Mouse (Mus musculus) Patski (cell line): ENCODE results near the gene Nrbp1. TPM values are rescaled to one million over a fixed set of nuclear protein-coding genes. Genes with fewer than 3 reads are reported as not detected.
A peak's percentile ranks its signal among the peaks of the same experiment; 100 is the strongest.

ENCODE experiments used
- ATAC-seq: fragments of 100-300 bp; one replicate; pipeline ENCODE4 v1.8.0; 2021
- CTCF ChIA-PET: fragments of 350-600 bp; sonication (Branson Sonifier 250); formaldehyde crosslinking; loops from one replicate; lab custom pipeline; 2022; ENCODE audit warnings: inconsistent platforms; lab: Charles Lee
- POLR2A ChIA-PET: fragments of 350-600 bp; sonication (Branson Sonifier 250); formaldehyde crosslinking; loops from one replicate; lab custom pipeline; 2022; ENCODE audit warnings: antibody characterized with exemption, inconsistent platforms; lab: Charles Lee
- DNase-seq: peaks from one replicate; pipeline ENCODE4 v3.0.0-alpha.2; 2011; ENCODE audit warnings: low read depth, low spot score
- H3K27me3 ChIP-seq: fragments of 371-371 bp; one replicate; pipeline ENCODE4 v1.5.1; 2021
- CTCF ChIP-seq: fragments of 100-300 bp; IDR thresholded peaks from one replicate; pipeline ENCODE4 v1.5.1; 2021
- in situ Hi-C: fragments of 300-500 bp; cut with MboI; formaldehyde crosslinking; loops from 3 replicates; pipeline ENCODE4 v1.11.1; 2018; ENCODE audit warnings: low pct_unique_long_range_greater_than_20kb, mixed read lengths
- polyA plus RNA-seq: library from polyadenylated mRNA; unstranded; gene quantifications from one replicate; pipeline ENCODE4 v1.2.3, GENCODE M21; 2021

The Nrbp1 gene
- polyA plus RNA-seq, 1 experiment from 2014 or later, result 133 TPM

DNA sequence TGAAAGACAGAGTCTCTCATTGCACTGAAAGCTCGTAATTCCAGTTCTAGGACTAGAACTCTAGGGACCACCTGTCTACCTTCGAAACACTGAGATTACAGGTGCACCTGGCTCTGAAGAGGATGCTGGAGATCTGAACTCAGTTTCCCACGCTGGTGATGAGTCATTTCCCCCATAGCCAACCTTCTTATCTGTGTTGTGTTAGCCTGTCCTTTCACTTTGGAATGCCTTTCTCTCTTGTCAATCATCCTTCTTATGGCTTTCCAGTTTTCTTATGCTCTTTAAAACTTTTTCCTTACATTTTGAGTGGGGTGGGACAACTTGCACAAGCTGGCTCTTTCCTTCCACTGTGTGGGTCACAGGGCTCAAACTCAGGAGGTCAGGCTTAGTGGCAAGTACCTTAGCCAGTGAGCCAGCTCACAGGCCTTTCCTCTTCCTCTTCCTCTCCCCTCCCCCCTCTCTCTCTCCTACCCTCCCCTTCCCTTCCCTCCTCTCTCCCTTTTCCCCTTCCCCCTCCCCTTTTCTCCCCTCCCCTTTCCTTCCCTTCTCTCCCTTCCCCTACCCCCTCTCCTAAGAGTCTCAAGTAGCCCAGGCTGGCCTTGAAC, 49.1 kb downstream of the Nrbp1 start:
- H3K27me3 ChIP-seq, result no peaks in the 10 kb centered on the region
- in situ Hi-C loops, result no loop called here
- ATAC-seq (no peak), DNase-seq (no peak)
- POLR2A ChIA-PET, result interaction anchor here (0.8 to 1.6 kb wide), 3 partner anchors 15 to 97 kb away, joined by 3 to 4 read pairs (median 4); partner anchors contain the start of genes Eif2b4 and Snx17
- TF ChIP-seq CTCF, result no peak
- CTCF ChIA-PET, result interaction anchor here (1.0 to 2.0 kb wide), 4 partner anchors 16 to 39 kb away, joined by 3 to 8 read pairs (median 4); no protein-coding TSS in a partner anchor

DNA sequence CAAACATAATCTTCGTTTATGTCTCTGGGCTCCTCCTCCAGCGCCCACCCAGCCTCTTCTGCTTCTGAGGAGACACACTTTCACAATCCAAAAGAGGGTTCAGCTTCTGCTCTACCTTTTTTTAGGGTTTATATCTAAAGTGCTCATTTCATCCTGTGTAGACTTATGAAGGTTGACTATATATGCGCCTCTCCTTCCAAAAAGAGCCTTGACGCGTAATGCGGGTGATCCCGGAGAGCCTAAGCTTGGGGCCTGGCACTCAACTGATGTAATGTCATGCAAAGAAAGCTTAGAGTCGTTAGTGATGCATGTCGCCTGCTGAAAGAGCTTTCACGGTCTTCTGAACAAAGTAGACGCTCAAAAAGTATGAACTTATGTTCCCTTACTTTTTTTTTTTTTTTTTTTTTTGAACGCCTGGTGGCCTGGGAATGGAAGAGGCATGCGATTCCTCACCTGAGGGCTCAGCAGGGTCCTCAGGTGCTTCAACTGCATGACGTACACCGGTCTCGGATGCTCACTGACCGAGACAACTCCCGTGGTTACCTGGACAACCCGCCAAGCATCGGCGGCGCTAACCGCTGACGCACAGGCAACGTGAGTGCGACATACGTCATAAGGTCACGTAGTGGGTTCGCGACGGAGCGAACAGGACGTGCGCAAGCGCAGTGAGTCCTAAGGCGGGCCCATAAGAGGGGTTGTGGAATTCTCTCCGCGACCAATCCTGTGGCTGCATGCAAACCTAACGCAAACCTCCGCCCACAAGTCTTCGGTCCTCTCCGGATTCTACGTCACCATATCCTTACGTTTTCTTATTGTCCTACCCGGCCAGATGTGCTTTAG, 50.1 kb downstream of the Nrbp1 start, which contains the start of gene Ift172:
TSS of gene Ift172 (minus strand) at position 596 of the 840 bp plus-strand sequence.
- in situ Hi-C loops, result no loop called here
- ChIA-PET CTCF (interaction anchor here (1.0 to 1.8 kb wide), 3 partner anchors 17 to 24 kb away, joined by 3 to 4 read pairs (median 3); no protein-coding TSS in a partner anchor), POLR2A (interaction anchor here (0.7 to 1.4 kb wide), 4 partner anchors 16 to 98 kb away, joined by 3 to 4 read pairs (median 4); partner anchors contain the start of genes Eif2b4 and Snx17)
- TF ChIP-seq CTCF, result no peak
- ATAC-seq (peak; percentile 77), DNase-seq (peak; percentile 98)
- H3K27me3 ChIP-seq, result no peaks in the 10 kb centered on the region

GRCm38 (mm10) chr5:31291361-31291688, 50.7 kb downstream of the Nrbp1 start:
- no peak for TF ChIP-seq CTCF
- ATAC-seq (peak; percentile 11), DNase-seq (no peak)
- H3K27me3 ChIP-seq, result no peaks in the 10 kb centered on the region
- POLR2A ChIA-PET, result interaction anchor here (0.9 kb wide), 1 partner anchor 26 kb away, joined by 3 read pairs; no protein-coding TSS in a partner anchor
- CTCF ChIA-PET, result interaction anchor here (0.6 to 0.9 kb wide), 2 partner anchors 37 to 44 kb away, joined by 4 read pairs; no protein-coding TSS in a partner anchor
- in situ Hi-C loops, result no loop called here

DNA sequence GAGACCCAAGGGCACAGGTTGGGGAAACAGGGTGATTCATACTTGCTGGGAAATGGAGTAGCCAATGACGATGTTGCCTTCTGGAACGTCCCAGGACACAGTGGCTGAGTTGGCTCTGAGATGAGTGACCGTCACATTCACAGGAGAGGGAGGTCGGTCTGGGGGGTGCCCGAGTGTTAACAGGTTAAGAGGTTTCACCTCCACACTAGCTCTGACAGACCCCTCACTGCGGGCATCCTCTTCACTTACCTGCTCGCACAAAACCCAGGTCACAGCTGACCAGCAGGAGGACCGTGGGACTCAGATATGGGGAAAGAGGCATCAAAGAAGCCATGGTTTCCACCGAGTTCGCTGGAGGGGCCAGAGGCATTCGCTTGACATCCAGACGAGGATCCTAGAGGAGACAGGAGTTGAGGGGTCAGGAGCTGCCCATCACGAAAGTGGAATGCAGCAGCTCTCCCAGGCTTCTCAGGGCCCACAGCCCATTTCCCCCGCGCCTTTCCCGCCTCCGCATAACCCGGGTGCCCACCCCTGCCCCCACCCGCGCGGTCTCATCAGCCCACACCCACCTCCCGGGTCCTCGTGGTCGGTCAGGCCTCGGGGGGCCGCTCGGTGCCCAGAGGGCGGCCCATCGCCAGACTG, 54.4 kb downstream of the Nrbp1 start:
- no peak for DNase-seq
- CTCF ChIA-PET, result interaction anchor here (0.7 kb wide), 1 partner anchor 33 kb away, joined by 3 read pairs; no protein-coding TSS in a partner anchor
- ATAC-seq, result peak; percentile 3
- POLR2A ChIA-PET, result interaction anchor here (0.9 kb wide), 1 partner anchor 94 kb away, joined by 3 read pairs; no protein-coding TSS in a partner anchor
- TF ChIP-seq CTCF, result no peak
- no peaks in the 10 kb centered on the region for H3K27me3 ChIP-seq
- in situ Hi-C loops, result no loop called here

DNA sequence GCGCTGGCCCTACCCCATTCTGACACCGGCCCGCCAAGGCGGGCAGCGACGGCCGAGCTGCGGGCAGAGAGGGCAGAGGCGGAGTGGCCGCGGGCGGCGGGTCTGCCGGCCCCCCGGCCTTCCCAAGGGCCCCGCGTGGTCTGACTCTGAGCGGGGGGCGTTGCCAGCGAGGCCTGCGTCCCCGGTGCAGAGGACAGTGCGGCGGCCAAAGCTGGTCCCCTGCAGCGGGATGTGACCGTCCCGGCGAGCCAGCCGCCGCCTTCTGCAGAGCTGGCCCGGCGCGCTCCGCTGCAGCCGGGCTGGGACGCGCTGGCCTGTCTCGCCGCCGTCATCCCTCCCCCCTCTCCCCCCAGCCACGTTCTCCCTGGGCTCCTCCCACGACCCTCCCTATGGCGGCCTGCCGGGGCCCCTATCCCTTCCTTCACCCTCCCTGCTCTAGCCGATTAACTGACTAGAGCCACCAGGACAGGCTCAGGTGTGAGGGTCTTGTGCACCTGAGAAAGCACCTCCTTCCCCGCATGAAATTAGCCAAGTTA, 55.0 kb downstream of the Nrbp1 start, which contains the start of gene Fndc4:
TSS of gene Fndc4 (minus strand) at position 475 of the 536 bp plus-strand sequence.
- peak; percentile 14 for ATAC-seq
- DNase-seq, result no peak
- H3K27me3 ChIP-seq, result no peaks in the 10 kb centered on the region
- in situ Hi-C loops, result no loop called here
- ChIA-PET POLR2A (interaction anchor here (0.9 kb wide), 1 partner anchor 95 kb away, joined by 3 read pairs; no protein-coding TSS in a partner anchor), CTCF (interaction anchor here (0.7 kb wide), 1 partner anchor 32 kb away, joined by 3 read pairs; no protein-coding TSS in a partner anchor)
- no peak for TF ChIP-seq CTCF

DNA sequence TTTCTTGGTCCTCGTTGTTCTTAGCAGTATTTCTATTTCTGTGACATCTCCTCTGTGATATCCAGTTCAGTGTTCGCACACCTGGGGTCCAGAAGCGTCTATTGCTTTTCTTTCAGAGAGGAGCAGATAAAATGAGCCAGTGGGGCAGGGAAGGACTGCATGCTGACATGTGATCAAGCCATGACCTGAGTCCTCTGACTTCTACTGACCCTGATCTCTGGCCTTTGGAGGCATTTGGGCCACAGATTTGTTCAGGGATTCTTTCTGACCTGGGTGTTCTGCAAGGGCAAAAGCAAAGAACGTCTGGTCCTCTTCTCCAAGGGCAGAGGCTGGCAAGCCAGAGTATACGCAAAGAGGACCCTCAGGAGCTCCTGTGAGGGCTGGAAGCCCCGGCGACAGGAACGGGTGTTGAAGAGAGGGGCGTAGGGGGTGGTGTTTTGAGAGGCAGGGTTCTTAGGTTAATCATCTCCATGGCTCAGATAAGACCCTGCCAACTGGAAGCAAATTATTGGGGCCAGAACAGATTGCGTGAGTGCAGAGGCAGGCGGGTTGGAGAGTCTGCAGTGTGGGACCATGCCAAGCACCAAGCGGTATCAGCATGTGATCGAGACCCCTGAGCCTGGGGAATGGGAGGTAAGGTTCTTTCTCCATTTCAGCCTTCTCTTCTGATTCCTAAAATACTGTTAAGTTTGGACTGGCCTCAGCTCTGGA, 56.5 kb downstream of the Nrbp1 start, which contains the start of gene Gckr:
TSS of gene Gckr (plus strand) at position 397 of the 711 bp plus-strand sequence.
- in situ Hi-C loops, result no loop called here
- no peak for TF ChIP-seq CTCF
- POLR2A ChIA-PET, result no interaction called here
- ATAC-seq, result no peak
- CTCF ChIA-PET, result interaction anchor here (1.8 kb wide), 1 partner anchor 31 kb away, joined by 7 read pairs; no protein-coding TSS in a partner anchor
- no peak for DNase-seq
- no peaks in the 10 kb centered on the region for H3K27me3 ChIP-seq

DNA sequence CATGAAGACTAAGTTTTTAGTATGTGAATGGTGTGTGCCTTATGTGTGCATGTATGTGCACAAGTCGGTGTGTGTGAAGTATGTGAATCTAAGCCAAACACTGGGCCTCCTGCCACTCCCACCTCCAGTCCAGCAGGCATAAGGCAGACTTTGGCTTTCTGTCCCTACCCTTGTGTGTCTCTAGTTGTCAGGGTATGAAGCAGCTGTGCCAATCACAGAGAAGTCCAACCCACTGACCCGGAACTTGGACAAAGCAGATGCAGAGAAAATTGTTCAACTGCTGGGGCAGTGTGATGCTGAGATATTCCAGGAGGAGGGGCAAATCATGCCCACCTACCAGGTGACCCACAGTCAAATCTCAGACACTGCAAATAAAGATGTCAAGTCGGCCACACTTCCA, 57.3 kb downstream of the Nrbp1 start:
- POLR2A ChIA-PET, result no interaction called here
- in situ Hi-C loops, result no loop called here
- no peaks in the 10 kb centered on the region for H3K27me3 ChIP-seq
- no peak for TF ChIP-seq CTCF
- DNase-seq (no peak), ATAC-seq (no peak)
- CTCF ChIA-PET, result interaction anchor here (1.8 kb wide), 1 partner anchor 30 kb away, joined by 7 read pairs; no protein-coding TSS in a partner anchor

DNA sequence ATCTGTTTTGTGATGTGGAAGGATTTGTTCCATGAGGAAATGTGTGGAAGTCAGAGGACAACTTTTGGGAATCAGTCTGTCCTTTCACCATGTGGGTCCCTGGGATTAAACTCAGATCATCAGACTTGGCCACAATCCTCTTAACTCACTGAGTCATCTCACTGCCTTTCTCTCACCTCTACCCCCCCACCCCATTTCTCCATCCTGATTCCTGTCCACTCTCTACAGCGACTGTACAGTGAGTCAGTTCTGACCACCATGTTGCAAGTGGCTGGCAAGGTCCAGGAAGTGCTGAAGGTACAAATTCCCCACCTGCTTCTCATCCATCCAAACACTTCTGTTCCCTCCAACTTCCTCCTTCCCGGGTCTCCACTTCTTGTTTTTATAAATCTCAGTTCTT, 57.8 kb downstream of the Nrbp1 start:
- DNase-seq (peak; percentile 65), ATAC-seq (no peak)
- in situ Hi-C loops, result no loop called here
- no peak for TF ChIP-seq CTCF
- H3K27me3 ChIP-seq, result no peaks in the 10 kb centered on the region
- ChIA-PET CTCF (interaction anchor here (1.1 to 1.2 kb wide), 3 partner anchors 12 to 30 kb away, joined by 3 read pairs; no protein-coding TSS in a partner anchor), POLR2A (no interaction called here)

Other genes starting within 250 kb of the Nrbp1 start
- 118 TPM for gene Atraid, start 192.6 kb upstream of the Nrbp1 start, polyA plus RNA-seq
- gene Slc5a6, start 191.9 kb upstream of the Nrbp1 start, polyA plus RNA-seq, result 13.2 TPM
- gene Cad, start 186.1 kb upstream of the Nrbp1 start, polyA plus RNA-seq, result 39.8 TPM
- not detected for gene Dnajc5g, start 134.6 kb upstream of the Nrbp1 start, polyA plus RNA-seq
- 0.06 TPM for gene Slc30a3, start 132.6 kb upstream of the Nrbp1 start, polyA plus RNA-seq
- not detected for gene Trim54, start 124.2 kb upstream of the Nrbp1 start, polyA plus RNA-seq
- gene Ucn, start 102.0 kb upstream of the Nrbp1 start, polyA plus RNA-seq, result not detected
- gene Mpv17, start 86.6 kb upstream of the Nrbp1 start, polyA plus RNA-seq, result 162 TPM
- gene Gm29609, start 61.0 kb upstream of the Nrbp1 start, polyA plus RNA-seq, result 3.9 TPM
- 63.0 TPM for gene Gtf3c2, start 60.7 kb upstream of the Nrbp1 start, polyA plus RNA-seq
- 163 TPM for gene Snx17, start 47.6 kb upstream of the Nrbp1 start, polyA plus RNA-seq
- gene Eif2b4, start 47.4 kb upstream of the Nrbp1 start, polyA plus RNA-seq, result 78.1 TPM
- gene Zfp513, start 38.6 kb upstream of the Nrbp1 start, polyA plus RNA-seq, result 44.0 TPM
- gene Ppm1g, start 20.2 kb upstream of the Nrbp1 start, polyA plus RNA-seq, result 194 TPM
- gene Gm9970, start 368 bp downstream of the Nrbp1 start, polyA plus RNA-seq, result 0.73 TPM
- gene Krtcap3, start 10.8 kb downstream of the Nrbp1 start, polyA plus RNA-seq, result 8.6 TPM
- gene Ift172, start 50.3 kb downstream of the Nrbp1 start, polyA plus RNA-seq, result 57.9 TPM
- 107 TPM for gene Fndc4, start 55.2 kb downstream of the Nrbp1 start, polyA plus RNA-seq
- gene Gckr, start 56.6 kb downstream of the Nrbp1 start, polyA plus RNA-seq, result 5.9 TPM
- 15.8 TPM for gene Zfp512, start 211.6 kb downstream of the Nrbp1 start, polyA plus RNA-seq
- gene 4930548H24Rik, start 244.9 kb downstream of the Nrbp1 start, polyA plus RNA-seq, result not detected